Mouse (Mus musculus): Measurements from ENCODE around the gene Whrn.

DNA sequence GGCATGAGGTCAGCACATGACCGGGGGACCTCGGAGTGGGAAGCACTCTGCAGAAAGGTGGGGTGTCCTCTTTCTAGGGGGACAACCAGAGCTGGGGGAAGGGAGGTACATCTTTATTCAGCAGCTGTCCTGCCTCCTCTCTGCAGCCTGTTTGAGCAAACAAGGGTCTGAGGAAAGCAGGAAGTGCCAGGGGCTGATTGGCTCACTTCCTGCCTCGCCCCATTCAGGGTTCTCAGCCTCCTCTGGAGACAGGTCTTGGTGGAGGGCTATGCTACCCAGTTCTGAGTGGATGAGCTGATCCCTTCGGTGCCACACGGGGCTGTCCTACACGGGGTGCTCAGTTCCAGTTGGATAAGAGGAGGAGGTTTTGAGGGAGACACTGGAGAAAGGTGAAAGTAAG lies 104.5 kb downstream of the Whrn start:
- TF ChIP-seq CTCF (IDR thresholded peaks at IDR 0.05; ENCODE audit: control insufficient read depth, insufficient read depth, low read length) (no peak), POLR2A (IDR thresholded peaks at IDR 0.05; ENCODE audit: borderline replicate concordance, control insufficient read depth, low read depth, low read length) (no peak)
